Mouse (Mus musculus) retina, adult 2 months (tissue): Measurements from ENCODE around the gene Alg5.
"Not testable (repeated sequence)": the region's sequence is repeated elsewhere in the genome, so short reads cannot be mapped to it uniquely, and the experiment has no call there.

ENCODE experiments used
- DNase-seq: peaks from one replicate; pipeline ENCODE4 v3.0.0-alpha.2; 2012; ENCODE audit warnings: low read depth, low spot score

The Alg5 gene

GRCm38 (mm10) chr3:54735247-54736046, at the start of gene Alg5, which contains the start of gene Exosc8:
Gene Alg5, plus strand, starts transcription at chr3:54735539.
Gene Exosc8, minus strand, starts transcription at chr3:54735393.
- peak; percentile 68 for DNase-seq

- DNase-seq: no peak
Measured at GRCm38 (mm10) chr3:54687245-54687644, 48.1 kb upstream of the Alg5 start.

DNA sequence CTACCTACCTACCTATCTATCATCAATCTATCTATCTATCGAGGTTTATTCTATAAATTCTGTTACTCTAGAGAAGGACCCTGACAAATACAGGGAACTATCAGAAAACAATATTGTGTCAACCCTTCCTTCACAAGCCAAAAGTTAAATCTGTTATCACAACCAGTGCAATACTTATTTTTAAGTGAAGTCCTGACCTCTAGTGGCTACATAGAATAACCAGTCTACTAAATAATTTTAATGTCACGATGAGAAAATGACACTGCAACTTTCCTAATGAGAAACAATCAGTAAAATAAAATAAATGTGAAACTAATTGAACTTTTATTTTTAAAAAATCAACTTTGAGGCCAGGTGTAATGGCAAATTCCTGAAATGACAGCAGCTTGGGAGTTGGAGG, 46.2 kb upstream of the Alg5 start:
- no peak for DNase-seq

- peak; percentile 84 for DNase-seq
Measured at GRCm38 (mm10) chr3:54692202-54693055, 42.9 kb upstream of the Alg5 start, which contains the start of gene Supt20. Gene Supt20, plus strand, starts transcription at chr3:54692807.

GRCm38 (mm10) chr3:54693056-54693415, 42.3 kb upstream of the Alg5 start:
- DNase-seq: no peak

- no peak for DNase-seq
Measured at GRCm38 (mm10) chr3:54699759-54700301, 35.5 kb upstream of the Alg5 start.

GRCm38 (mm10) chr3:54704106-54704505, 31.2 kb upstream of the Alg5 start:
- DNase-seq: not testable (repeated sequence)

DNA sequence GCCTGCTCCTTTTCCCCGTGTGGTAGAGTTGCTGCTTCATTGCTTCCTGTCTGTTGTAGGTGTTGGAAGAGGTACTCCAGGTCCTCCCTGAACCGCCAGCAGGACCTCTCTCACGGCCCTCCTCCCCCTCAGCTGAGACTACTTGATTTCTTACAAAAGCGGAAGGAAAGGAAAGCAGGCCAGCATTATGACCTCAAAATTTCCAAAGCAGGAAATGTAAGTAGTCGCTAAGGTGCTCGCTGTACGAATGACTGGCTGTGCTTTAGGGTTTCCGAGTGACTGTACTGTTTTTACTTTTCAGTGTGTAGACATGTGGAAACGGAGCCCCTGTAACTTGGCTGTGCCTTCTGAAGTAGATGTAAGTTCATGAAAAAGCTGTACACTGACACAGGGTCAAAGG, 26.4 kb upstream of the Alg5 start:
- no peak for DNase-seq

DNA sequence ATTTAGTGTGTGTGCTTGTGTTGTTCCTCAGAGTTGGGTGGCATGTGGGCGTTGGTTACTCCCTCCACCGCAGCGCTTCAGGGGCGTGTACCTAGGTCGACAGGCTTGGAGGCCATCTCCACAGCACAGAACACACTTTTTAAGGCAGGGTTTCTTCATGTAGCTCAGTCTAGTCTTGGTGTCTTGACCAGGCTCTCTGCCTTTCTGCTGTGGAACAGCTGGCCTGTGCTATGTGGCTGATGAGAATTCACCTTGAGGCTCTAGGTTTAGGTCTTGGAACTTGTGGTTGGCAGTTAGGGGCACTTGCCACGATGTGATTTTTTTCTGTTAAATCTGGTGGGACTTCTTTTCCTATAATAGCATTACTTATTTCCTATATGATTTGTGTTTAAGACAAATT, 21.1 kb upstream of the Alg5 start, which contains the start of gene Gm21958:
Gene Gm21958, minus strand, starts transcription at position 101 of the 400 bp plus-strand sequence.
- DNase-seq: no peak

DNA sequence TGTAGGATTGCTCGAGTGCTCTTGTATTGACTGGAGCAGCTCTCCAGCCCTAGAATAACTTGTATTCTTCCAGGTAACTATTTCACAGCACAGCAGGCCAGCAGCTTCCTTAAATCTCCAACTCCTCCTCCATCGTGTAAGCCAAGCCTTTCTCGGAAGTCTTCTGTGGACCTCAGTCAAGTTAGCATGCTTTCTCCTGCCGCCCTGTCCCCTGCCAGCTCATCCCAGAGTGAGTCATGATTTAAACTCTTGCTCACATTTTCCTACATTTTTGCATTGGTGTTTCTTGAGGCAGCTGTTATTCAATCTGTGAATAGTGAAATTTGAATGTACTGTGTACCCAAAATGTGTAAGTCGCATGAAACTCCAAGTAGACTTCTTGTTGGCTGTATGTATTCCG, 19.9 kb upstream of the Alg5 start:
- no peak for DNase-seq

DNA sequence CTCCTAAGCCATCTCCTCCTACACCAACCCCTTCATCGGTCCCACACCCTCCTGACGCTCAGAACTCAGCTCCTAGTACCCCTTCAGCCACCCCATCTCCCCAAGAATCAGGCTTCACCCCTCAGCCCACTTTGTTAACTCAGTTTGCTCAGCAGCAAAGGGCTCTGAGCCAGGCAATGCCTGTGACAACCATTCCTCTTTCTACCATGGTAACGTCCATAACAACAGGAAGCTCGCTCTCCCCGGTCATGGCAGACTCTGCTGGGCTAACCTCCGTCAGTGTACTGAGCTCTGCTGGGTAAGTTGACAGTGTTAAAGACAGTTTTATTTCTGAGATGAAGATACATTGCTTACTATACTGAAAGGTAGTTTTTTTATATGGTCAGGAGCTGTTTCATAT, 18.0 kb upstream of the Alg5 start:
- no peak for DNase-seq

DNA sequence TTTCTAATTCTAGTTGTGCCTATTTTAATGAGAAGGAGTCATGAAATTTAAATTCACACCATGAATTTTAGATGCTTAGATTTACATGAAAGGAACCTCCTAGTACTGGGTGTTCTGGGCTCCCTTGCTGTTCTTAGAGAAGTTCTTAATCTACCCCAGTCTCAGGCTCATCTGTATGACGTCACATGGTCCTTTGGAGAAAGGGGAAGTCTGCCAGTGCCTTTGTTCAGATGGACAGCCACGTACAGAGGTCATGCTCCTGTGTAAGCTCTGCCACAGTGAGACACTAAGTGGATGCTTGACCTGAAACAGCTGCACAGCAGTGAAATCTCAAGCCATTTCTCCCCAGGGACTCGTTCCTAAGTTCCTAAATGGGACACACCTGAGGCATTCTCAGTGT, 16.4 kb upstream of the Alg5 start:
- DNase-seq: no peak

DNA sequence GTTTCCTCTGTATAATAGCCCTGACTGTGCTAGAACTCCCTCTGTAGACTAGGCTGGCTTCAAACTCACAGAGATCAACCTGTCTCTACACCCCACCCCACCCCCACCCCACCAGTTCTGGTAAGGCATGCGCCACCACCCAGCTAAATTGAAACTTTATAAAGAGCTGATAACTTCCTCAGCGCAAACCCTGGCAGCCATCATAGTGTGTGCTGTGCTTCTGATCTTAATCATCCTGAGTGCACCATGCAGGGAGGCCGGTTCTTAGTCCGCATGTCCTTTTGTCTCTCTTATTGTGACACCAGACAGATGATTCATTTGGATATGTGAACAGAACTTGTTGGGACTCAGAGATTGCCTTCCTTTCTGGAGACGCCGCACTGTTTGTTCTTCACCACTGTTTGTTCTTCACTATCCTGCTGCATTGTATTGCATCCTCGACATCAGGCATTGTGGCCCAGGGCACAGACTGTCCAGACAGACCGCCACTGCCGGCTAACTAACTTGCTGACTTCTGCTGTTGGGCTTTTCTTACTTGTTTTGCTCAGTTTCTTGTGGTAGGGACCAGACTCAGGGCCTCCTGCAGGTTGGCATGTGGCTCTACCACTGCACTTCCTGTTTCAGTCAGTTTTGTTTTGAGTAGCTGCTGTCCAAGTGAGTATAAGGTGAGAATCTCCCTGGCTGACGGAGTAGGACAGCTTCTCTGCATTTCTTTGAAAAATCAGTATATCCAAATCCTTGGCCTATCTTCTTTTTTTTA, 11.4 kb upstream of the Alg5 start:
- DNase-seq: no peak

GRCm38 (mm10) chr3:54725344-54725743, 10.0 kb upstream of the Alg5 start:
- no peak for DNase-seq

DNA sequence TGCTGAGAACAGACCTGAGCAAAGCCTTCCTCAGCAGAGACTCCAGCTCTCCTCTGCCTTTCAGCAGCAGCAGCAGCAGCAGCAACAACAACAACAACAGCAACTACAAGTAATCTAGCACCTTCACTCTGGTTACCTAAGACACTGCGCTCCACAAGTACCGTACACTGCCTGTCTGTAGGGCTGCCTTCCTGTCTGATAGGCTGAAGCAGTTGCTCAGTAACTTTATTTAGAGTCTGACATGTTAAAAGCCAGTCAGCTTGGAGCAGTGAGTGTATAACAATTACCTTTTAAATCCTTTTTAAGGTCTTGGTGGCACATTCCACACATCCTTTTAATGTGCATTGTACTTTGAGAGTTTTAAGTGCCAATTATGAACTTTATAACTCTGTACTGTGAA, 7.8 kb upstream of the Alg5 start:
- no peak for DNase-seq

GRCm38 (mm10) chr3:54728100-54728499, 7.2 kb upstream of the Alg5 start:
- DNase-seq: no peak

DNA sequence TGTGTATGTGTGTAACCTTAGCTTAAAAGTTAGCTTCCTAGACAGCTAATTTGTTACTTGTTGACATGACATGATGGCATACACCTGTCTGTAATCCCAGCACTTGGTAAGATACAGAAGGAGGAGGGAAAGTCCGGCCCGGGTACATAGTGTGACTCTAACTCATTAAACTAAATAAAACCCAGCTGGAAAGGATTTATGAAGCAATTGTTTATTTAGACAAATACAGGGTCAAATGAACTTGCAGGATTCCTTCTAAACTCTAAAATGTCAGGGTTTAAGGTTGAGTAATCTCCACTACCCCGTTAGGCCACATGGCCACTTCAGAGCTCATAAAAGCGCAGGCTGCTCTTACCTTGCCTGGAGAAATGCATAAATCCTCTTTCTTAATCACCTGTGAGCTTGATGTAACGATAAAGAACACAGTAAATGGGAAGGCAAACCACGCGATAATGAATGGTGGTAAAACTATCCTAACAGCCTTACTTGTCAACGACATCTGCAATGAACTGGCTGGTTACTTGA, 3.7 kb upstream of the Alg5 start:
- no peak for DNase-seq

GRCm38 (mm10) chr3:54732371-54732770, 3.0 kb upstream of the Alg5 start:
- DNase-seq: no peak

DNA sequence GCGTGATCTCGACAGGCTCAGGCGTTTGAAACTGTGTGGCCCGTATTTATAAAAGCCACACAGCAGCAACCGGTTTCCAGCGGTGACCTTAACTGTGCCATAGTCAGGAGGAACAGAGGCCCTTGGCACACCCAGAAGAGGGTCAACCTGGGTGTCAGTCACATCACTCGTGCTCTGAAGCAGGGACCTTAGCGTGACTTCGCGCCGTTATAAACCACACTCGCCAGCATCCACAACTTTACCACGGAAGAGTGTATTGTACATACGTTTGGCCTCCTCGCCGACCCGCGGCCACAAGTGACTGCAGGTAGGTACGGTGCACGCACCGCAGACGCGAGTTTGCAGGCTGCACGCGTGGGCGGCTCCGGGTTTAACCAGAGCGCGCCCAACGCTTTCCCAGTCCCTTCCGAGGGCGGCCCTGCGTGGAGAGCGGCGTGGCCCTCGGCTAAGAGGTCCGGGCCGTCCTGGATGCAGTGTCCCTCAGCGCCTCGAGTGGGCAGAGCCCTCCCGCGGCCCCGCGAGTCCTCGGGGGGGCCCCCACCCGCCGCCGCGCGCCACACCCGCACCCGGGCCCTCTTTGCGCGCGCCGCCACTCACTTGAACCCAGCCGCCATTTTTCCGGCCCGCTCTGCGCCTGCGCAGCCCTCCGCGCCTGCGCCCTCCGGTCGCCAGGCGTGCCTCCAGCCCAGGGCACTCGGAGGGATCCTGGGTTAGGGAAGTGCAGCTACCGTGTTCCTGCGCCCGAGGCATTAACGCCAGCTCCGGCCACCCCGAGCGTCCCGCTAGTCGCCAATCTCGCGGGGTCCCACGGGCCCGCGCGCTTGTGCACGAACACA, 710 bp upstream of the Alg5 start:
- DNase-seq: peak; percentile 76
